Mouse (Mus musculus) megakaryocyte, embryonic 14.5 days (primary cell): Measurements from ENCODE around the gene Slc7a6os.

Experiments used
- FLI1 ChIP-seq: IDR thresholded peaks from 2 replicates; pipeline ENCODE4 v1.6.1; 2012; ENCODE audit warnings: low read length, inconsistent platforms, mixed read lengths
- GATA1 ChIP-seq: IDR thresholded peaks from 3 replicates; pipeline ENCODE4 v1.6.1; 2012; ENCODE audit warnings: mixed read lengths, low read length, inconsistent platforms, borderline replicate concordance

DNA sequence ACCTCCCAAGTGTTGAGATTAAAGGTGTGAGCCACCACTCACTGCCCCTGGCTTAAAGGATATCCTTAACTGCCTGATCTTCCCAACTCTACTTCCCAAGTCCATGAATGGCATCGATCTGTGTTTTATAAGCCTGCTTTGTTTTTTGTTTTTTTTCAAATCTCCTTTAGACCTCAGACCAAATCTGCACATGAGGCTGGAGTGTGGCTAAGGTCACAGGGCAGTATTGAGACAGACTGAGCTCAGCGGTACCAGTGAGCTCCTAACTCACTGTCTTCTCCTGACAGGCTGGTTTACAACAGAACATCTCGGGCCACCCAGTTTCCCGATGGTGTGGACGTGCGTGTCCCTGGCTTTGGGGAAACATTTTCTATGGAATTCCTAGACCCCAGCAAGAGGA lies 50.9 kb downstream of the Slc7a6os start:
- TF ChIP-seq GATA1 = no peak
- no peak for TF ChIP-seq FLI1
